Mouse (Mus musculus) lung, postnatal 14 days (tissue): Measurements from ENCODE around the gene Cdadc1.

Source experiments
- DNase-seq: peaks from one replicate; pipeline ENCODE4 v3.0.0; 2021

Cdadc1 gene

GRCm38 (mm10) chr14:59543158-59543826, 54.5 kb downstream of the Cdadc1 start:
- no peak for DNase-seq

GRCm38 (mm10) chr14:59540761-59541160, 57.0 kb downstream of the Cdadc1 start:
- DNase-seq: no peak

- no peak for DNase-seq
Measured at GRCm38 (mm10) chr14:59540230-59540629, 57.5 kb downstream of the Cdadc1 start.

- DNase-seq: no peak
Measured at GRCm38 (mm10) chr14:59537829-59538432, 59.8 kb downstream of the Cdadc1 start.

GRCm38 (mm10) chr14:59533908-59534307, 63.9 kb downstream of the Cdadc1 start:
- DNase-seq: no peak

- DNase-seq: no peak
Measured at GRCm38 (mm10) chr14:59532986-59533385, 64.8 kb downstream of the Cdadc1 start.

- DNase-seq: no peak
Measured at GRCm38 (mm10) chr14:59530801-59531200, 67.0 kb downstream of the Cdadc1 start.

- no peak for DNase-seq
Measured at GRCm38 (mm10) chr14:59525843-59526242, 71.9 kb downstream of the Cdadc1 start.

GRCm38 (mm10) chr14:59513922-59514444, 83.8 kb downstream of the Cdadc1 start:
- no peak for DNase-seq
